Mouse (Mus musculus): ENCODE data around the gene Tnk1.
"Not testable (repeated sequence)": the region's sequence is repeated elsewhere in the genome, so short reads cannot be mapped to it uniquely, and the experiment has no call there.

Gene Tnk1

GRCm38 (mm10) chr11:69878952-69879351 is 20.4 kb upstream of the Tnk1 start:
- no peak for DNase-seq (ENCODE audit: low read depth, low spot score)

GRCm38 (mm10) chr11:69878399-69878798 is 19.9 kb upstream of the Tnk1 start:
- no peak for DNase-seq (ENCODE audit: low read depth, low spot score)

GRCm38 (mm10) chr11:69877878-69878277 is 19.3 kb upstream of the Tnk1 start, which contains the start of gene Tmem95:
Gene Tmem95 (minus strand): TSS chr11:69878018.
- no peak for DNase-seq (ENCODE audit: low read depth, low spot score)

- DNase-seq (ENCODE audit: low read depth, low spot score), result no peak
These were observed 18.3 kb upstream of the Tnk1 start for GRCm38 (mm10) chr11:69876867-69877266.

GRCm38 (mm10) chr11:69876186-69876585 is 17.7 kb upstream of the Tnk1 start:
- no peak for DNase-seq (ENCODE audit: low read depth, low spot score)

- DNase-seq (ENCODE audit: low read depth, low spot score), result no peak
These were observed 13.9 kb upstream of the Tnk1 start for GRCm38 (mm10) chr11:69872451-69872850.

- DNase-seq (ENCODE audit: low read depth, low spot score), result no peak
These were observed 13.3 kb upstream of the Tnk1 start for GRCm38 (mm10) chr11:69871822-69872221.

GRCm38 (mm10) chr11:69870289-69871069 is 11.9 kb upstream of the Tnk1 start:
- no peak for DNase-seq (ENCODE audit: low read depth, low spot score)

- DNase-seq (ENCODE audit: low read depth, low spot score), result no peak
These were observed 8.8 kb upstream of the Tnk1 start for GRCm38 (mm10) chr11:69867335-69867734.

GRCm38 (mm10) chr11:69865561-69865960 is 7.0 kb upstream of the Tnk1 start:
- DNase-seq (ENCODE audit: low read depth, low spot score), result no peak

- no peak for DNase-seq (ENCODE audit: low read depth, low spot score)
These were observed 5.8 kb upstream of the Tnk1 start for GRCm38 (mm10) chr11:69864138-69864860.

- DNase-seq (ENCODE audit: low read depth, low spot score), result not testable (repeated sequence)
These were observed 5.2 kb upstream of the Tnk1 start for GRCm38 (mm10) chr11:69863729-69864128.

GRCm38 (mm10) chr11:69855347-69855746 is 3.2 kb downstream of the Tnk1 start:
- DNase-seq (ENCODE audit: low read depth, low spot score), result no peak

GRCm38 (mm10) chr11:69854680-69855079 is 3.9 kb downstream of the Tnk1 start:
- no peak for DNase-seq (ENCODE audit: low read depth, low spot score)

- no peak for DNase-seq (ENCODE audit: low read depth, low spot score)
These were observed 4.5 kb downstream of the Tnk1 start for GRCm38 (mm10) chr11:69853994-69854393.

- DNase-seq (ENCODE audit: low read depth, low spot score), result no peak
These were observed 7.8 kb downstream of the Tnk1 start for GRCm38 (mm10) chr11:69850754-69851153.

- DNase-seq (ENCODE audit: low read depth, low spot score), result no peak
These were observed 8.6 kb downstream of the Tnk1 start for GRCm38 (mm10) chr11:69849884-69850283.

- DNase-seq (ENCODE audit: low read depth, low spot score), result no peak
These were observed 9.4 kb downstream of the Tnk1 start for GRCm38 (mm10) chr11:69849128-69849527.

- no peak for DNase-seq (ENCODE audit: low read depth, low spot score)
These were observed 10.5 kb downstream of the Tnk1 start for GRCm38 (mm10) chr11:69848021-69848420.

GRCm38 (mm10) chr11:69846738-69847688 is 11.5 kb downstream of the Tnk1 start:
- DNase-seq (ENCODE audit: low read depth, low spot score), result no peak

GRCm38 (mm10) chr11:69846198-69846680 is 12.3 kb downstream of the Tnk1 start, which contains the start of gene Plscr3:
Gene Plscr3 (plus strand): TSS chr11:69846376.
- DNase-seq (ENCODE audit: low read depth, low spot score), result peak; percentile 60

- no peak for DNase-seq (ENCODE audit: low read depth, low spot score)
These were observed 19.8 kb downstream of the Tnk1 start for GRCm38 (mm10) chr11:69838714-69839104.

All from telencephalon, adult 2 months (tissue).